ENCODE assay signal across 32 mouse cellular contexts in the genomic region with DNA sequence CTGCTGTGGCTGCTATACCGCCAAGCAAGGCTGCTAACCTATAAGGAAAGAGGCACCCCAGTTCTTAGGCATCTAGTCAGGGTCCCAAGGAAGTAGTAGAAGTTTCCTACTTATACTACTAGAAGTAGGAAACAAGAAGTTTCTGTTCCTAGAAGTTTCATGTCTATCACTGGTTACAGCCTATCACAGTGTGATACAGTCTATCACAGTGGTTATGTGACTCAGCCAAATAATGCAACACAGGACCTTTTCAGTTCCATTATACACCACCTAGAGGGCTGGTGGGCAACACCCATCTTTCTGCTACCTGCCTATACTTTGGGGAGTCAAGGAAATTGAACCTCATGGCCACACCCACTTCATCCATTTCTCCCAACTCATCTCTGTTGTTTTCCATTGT.
"Had no signal": no experiment of that assay in that cellular context is flagged by ENCODE, and none has a peak within 500 bp of the region (broad histone marks: within the 10 kb centered on the region; RNA-seq: fewer than 3 reads in every experiment).

No protein-coding gene starts in this region.

- H3K36me3 ChIP-seq: limb, embryonic 10.5 days; limb, embryonic 12.5 days; limb, embryonic 13.5 days; limb, embryonic 15.5 days; liver, embryonic 12.5 days; liver, embryonic 13.5 days; liver, embryonic 15.5 days; lung, embryonic 15.5 days; midbrain, embryonic 10.5 days; midbrain, embryonic 12.5 days; midbrain, embryonic 13.5 days; midbrain, embryonic 15.5 days; neural tube, embryonic 12.5 days; neural tube, embryonic 13.5 days had no signal

- H3K9me3 ChIP-seq: limb, embryonic 10.5 days; limb, embryonic 12.5 days; limb, embryonic 13.5 days; limb, embryonic 15.5 days; liver, embryonic 12.5 days; liver, embryonic 13.5 days; liver, embryonic 15.5 days; lung, embryonic 15.5 days; megakaryocyte, embryonic 14.5 days; midbrain, embryonic 10.5 days; midbrain, embryonic 12.5 days; midbrain, embryonic 13.5 days; midbrain, embryonic 15.5 days; neural tube, embryonic 12.5 days; neural tube, embryonic 13.5 days had no signal

- H3K27ac ChIP-seq: limb, embryonic 10.5 days; limb, embryonic 12.5 days; limb, embryonic 13.5 days; limb, embryonic 15.5 days; liver, embryonic 12.5 days; liver, embryonic 13.5 days; liver, embryonic 14.5 days; liver, embryonic 15.5 days; lung, embryonic 15.5 days; macrophage; midbrain, embryonic 10.5 days; midbrain, embryonic 12.5 days; midbrain, embryonic 13.5 days; midbrain, embryonic 15.5 days; neural tube, embryonic 12.5 days; neural tube, embryonic 13.5 days had no signal

- H3K4me1 ChIP-seq: limb, embryonic 13.5 days; liver, embryonic 12.5 days; liver, embryonic 13.5 days; liver, embryonic 15.5 days; lung, embryonic 15.5 days had no signal

- H3K9ac ChIP-seq: limb, embryonic 12.5 days; limb, embryonic 13.5 days; limb, embryonic 15.5 days; liver, embryonic 12.5 days; liver, embryonic 13.5 days; liver, embryonic 14.5 days; liver, embryonic 15.5 days; liver, postnatal 0 days; lung, embryonic 14.5 days; lung, embryonic 15.5 days; midbrain, embryonic 12.5 days; midbrain, embryonic 13.5 days; midbrain, embryonic 15.5 days; neural tube, embryonic 12.5 days; neural tube, embryonic 13.5 days had no signal

- DNase-seq: left cerebral cortex, postnatal 4 days; liver; liver, embryonic 13.5 days; liver, postnatal 0 days; lung, adult 18-20 months; lung, adult 2 months; lung, embryonic 14.5 days; lung, postnatal 10 days; lung, postnatal 14 days; lung, postnatal 36 days; lung, postnatal 4 days; midbrain, embryonic 14.5 days had no signal

- H3K27me3 ChIP-seq: limb, embryonic 12.5 days; limb, embryonic 13.5 days; limb, embryonic 15.5 days; liver, embryonic 12.5 days; liver, embryonic 13.5 days; liver, embryonic 15.5 days; lung, embryonic 15.5 days; megakaryocyte, embryonic 14.5 days; midbrain, embryonic 12.5 days; midbrain, embryonic 13.5 days; midbrain, embryonic 15.5 days; neural tube, embryonic 12.5 days; neural tube, embryonic 13.5 days had no signal

- ATAC-seq: liver, embryonic 12.5 days; liver, postnatal 0 days; midbrain, embryonic 13.5 days; midbrain, embryonic 15.5 days; midbrain, embryonic 16.5 days had no signal

- H3K4me2 ChIP-seq: limb, embryonic 12.5 days; limb, embryonic 13.5 days; limb, embryonic 15.5 days; liver, embryonic 11.5 days; liver, embryonic 12.5 days; liver, embryonic 13.5 days; liver, embryonic 15.5 days; lung, embryonic 14.5 days; lung, embryonic 15.5 days; midbrain, embryonic 11.5 days; midbrain, embryonic 12.5 days; midbrain, embryonic 13.5 days; midbrain, embryonic 15.5 days; neural tube, embryonic 12.5 days; neural tube, embryonic 13.5 days had no signal

- H3K4me3 ChIP-seq: limb, embryonic 10.5 days; limb, embryonic 12.5 days; limb, embryonic 13.5 days; limb, embryonic 15.5 days; liver, embryonic 12.5 days; liver, embryonic 13.5 days; liver, embryonic 15.5 days; lung, embryonic 15.5 days; megakaryocyte, embryonic 14.5 days; midbrain, embryonic 10.5 days; midbrain, embryonic 12.5 days; midbrain, embryonic 13.5 days; midbrain, embryonic 15.5 days; myocyte; neural tube, embryonic 12.5 days; neural tube, embryonic 13.5 days had no signal
